Mouse (Mus musculus): ENCODE measurements at regions not wholly inside any gene's neighbourhood (a gene's known extent, or its start where the extent isn't known, plus 50 kb on each side); places are given as distances from the start of the nearest gene placed in this dataset.

GRCm38 (mm10) chr6:84514623-84515022 lies 79.1 kb downstream of the Cyp26b1 start:
- Histone ChIP-seq H3K27ac (no peak overlapping the region), H3K4me1 (no peaks in the 10 kb centered on the region), H3K9me3 (no peaks in the 10 kb centered on the region), H3K4me3 (no peak overlapping the region), H3K27me3 (ENCODE audit: poor library complexity, severe bottlenecking) (no peaks in the 10 kb centered on the region), H3K36me3 (replicated peaks) (no peaks in the 10 kb centered on the region)
- 61% methylated on average over 3 of the region's 3 CpGs for WGBS
- DNase-seq (ENCODE audit: extremely low spot score, low spot score), result no peak

GRCm38 (mm10) chr6:84508598-84508997 lies 85.1 kb downstream of the Cyp26b1 start:
- Histone ChIP-seq H3K4me3 (no peak overlapping the region), H3K36me3 (replicated peaks) (no peaks in the 10 kb centered on the region), H3K27ac (no peak overlapping the region), H3K9me3 (no peaks in the 10 kb centered on the region), H3K27me3 (ENCODE audit: poor library complexity, severe bottlenecking) (no peaks in the 10 kb centered on the region), H3K4me1 (0 out of 2 replicates have a peak, but pooled peaks cover 4% of the 10 kb centered on the region)
- no peak for DNase-seq (ENCODE audit: extremely low spot score, low spot score)
- 87% methylated on average over 3 of the region's 3 CpGs for WGBS

- no peak for DNase-seq (ENCODE audit: extremely low spot score, low spot score)
- Histone ChIP-seq H3K4me3 (no peak overlapping the region), H3K27me3 (ENCODE audit: poor library complexity, severe bottlenecking) (no peaks in the 10 kb centered on the region), H3K36me3 (replicated peaks) (no peaks in the 10 kb centered on the region), H3K9me3 (no peaks in the 10 kb centered on the region), H3K27ac (no peak overlapping the region), H3K4me1 (0 out of 2 replicates have a peak, but pooled peaks cover 4% of the 10 kb centered on the region)
- 40% methylated on average over 1 of the region's 1 CpGs for WGBS
Measured at GRCm38 (mm10) chr6:84506675-84507074, 87.0 kb downstream of the Cyp26b1 start.

- Histone ChIP-seq H3K9me3 (no peaks in the 10 kb centered on the region), H3K27ac (no peak overlapping the region), H3K27me3 (ENCODE audit: poor library complexity, severe bottlenecking) (no peaks in the 10 kb centered on the region), H3K36me3 (replicated peaks) (no peaks in the 10 kb centered on the region), H3K4me1 (peaks cover 8% of the 10 kb centered on the region; the same call in 1 of the 2 replicates), H3K4me3 (no peak overlapping the region)
- WGBS, result 46% methylated on average over 13 of the region's 13 CpGs
- no peak for DNase-seq (ENCODE audit: extremely low spot score, low spot score)
Measured at GRCm38 (mm10) chr6:84500255-84500886, 93.3 kb downstream of the Cyp26b1 start.

GRCm38 (mm10) chr6:84498076-84498475 lies 95.6 kb downstream of the Cyp26b1 start:
- Histone ChIP-seq H3K9me3 (no peaks in the 10 kb centered on the region), H3K36me3 (replicated peaks) (no peaks in the 10 kb centered on the region), H3K4me3 (no peak overlapping the region), H3K27ac (no peak overlapping the region), H3K27me3 (ENCODE audit: poor library complexity, severe bottlenecking) (no peaks in the 10 kb centered on the region), H3K4me1 (peaks cover 4% of the 10 kb centered on the region; the same call in 1 of the 2 replicates)
- WGBS, result 89% methylated on average over 9 of the region's 9 CpGs
- DNase-seq (ENCODE audit: extremely low spot score, low spot score), result no peak

- WGBS, result 88% methylated on average over 6 of the region's 6 CpGs
Measured at GRCm38 (mm10) chr6:84493676-84494075, 100.0 kb downstream of the Cyp26b1 start.

GRCm38 (mm10) chr6:84493169-84493568 lies 100.5 kb downstream of the Cyp26b1 start:
- no peak for DNase-seq (ENCODE audit: extremely low spot score, low spot score)
- Histone ChIP-seq H3K9me3 (no peaks in the 10 kb centered on the region), H3K4me1 (0 out of 2 replicates have a peak, but pooled peaks cover 4% of the 10 kb centered on the region), H3K27ac (no peak overlapping the region), H3K36me3 (replicated peaks) (no peaks in the 10 kb centered on the region), H3K4me3 (no peak overlapping the region), H3K27me3 (ENCODE audit: poor library complexity, severe bottlenecking) (no peaks in the 10 kb centered on the region)
- WGBS, result 90% methylated on average over 8 of the region's 8 CpGs

More at GRCm38 (mm10) chr6:84493676-84494075, 100.0 kb downstream of the Cyp26b1 start:
- H3K36me3 ChIP-seq (replicated peaks), result no peaks in the 10 kb centered on the region
- H3K4me3 ChIP-seq, result no peak overlapping the region
- no peaks in the 10 kb centered on the region for H3K4me1 ChIP-seq
- no peak for DNase-seq (ENCODE audit: extremely low spot score, low spot score)
- H3K27ac ChIP-seq, result no peak overlapping the region
- no peaks in the 10 kb centered on the region for H3K27me3 ChIP-seq (ENCODE audit: poor library complexity, severe bottlenecking)
- H3K9me3 ChIP-seq, result no peaks in the 10 kb centered on the region

GRCm38 (mm10) chr6:84492594-84492993 lies 101.1 kb downstream of the Cyp26b1 start:
- WGBS, result 92% methylated on average over 2 of the region's 2 CpGs

GRCm38 (mm10) chr6:84491106-84491505 lies 102.6 kb downstream of the Cyp26b1 start:
- no peak overlapping the region for H3K27ac ChIP-seq

More at GRCm38 (mm10) chr6:84492594-84492993, 101.1 kb downstream of the Cyp26b1 start:
- Histone ChIP-seq H3K36me3 (replicated peaks) (no peaks in the 10 kb centered on the region), H3K4me3 (no peak overlapping the region), H3K4me1 (0 out of 2 replicates have a peak, but pooled peaks cover 4% of the 10 kb centered on the region), H3K9me3 (no peaks in the 10 kb centered on the region), H3K27me3 (ENCODE audit: poor library complexity, severe bottlenecking) (no peaks in the 10 kb centered on the region), H3K27ac (no peak overlapping the region)
- DNase-seq (ENCODE audit: extremely low spot score, low spot score), result no peak

GRCm38 (mm10) chr6:84481205-84481604 lies 112.5 kb downstream of the Cyp26b1 start:
- no peak overlapping the region for H3K27ac ChIP-seq
- H3K4me1 ChIP-seq, result peaks cover 20% of the 10 kb centered on the region
- 50% methylated on average over 7 of the region's 7 CpGs for WGBS
- H3K36me3 ChIP-seq (replicated peaks), result no peaks in the 10 kb centered on the region
- no peak overlapping the region for H3K4me3 ChIP-seq
- H3K27me3 ChIP-seq (ENCODE audit: poor library complexity, severe bottlenecking), result no peaks in the 10 kb centered on the region
- H3K9me3 ChIP-seq, result no peaks in the 10 kb centered on the region
- no peak for DNase-seq (ENCODE audit: extremely low spot score, low spot score)

More at GRCm38 (mm10) chr6:84491106-84491505, 102.6 kb downstream of the Cyp26b1 start:
- Histone ChIP-seq H3K36me3 (replicated peaks) (no peaks in the 10 kb centered on the region), H3K27me3 (ENCODE audit: poor library complexity, severe bottlenecking) (no peaks in the 10 kb centered on the region), H3K9me3 (no peaks in the 10 kb centered on the region), H3K4me1 (0 out of 2 replicates have a peak, but pooled peaks cover 4% of the 10 kb centered on the region), H3K4me3 (no peak overlapping the region)
- 78% methylated on average over 5 of the region's 5 CpGs for WGBS
- no peak for DNase-seq (ENCODE audit: extremely low spot score, low spot score)

GRCm38 (mm10) chr6:84477072-84477471 lies 116.6 kb downstream of the Cyp26b1 start:
- Histone ChIP-seq H3K27me3 (ENCODE audit: poor library complexity, severe bottlenecking) (no peaks in the 10 kb centered on the region), H3K27ac (0 out of 2 replicates have a peak overlapping the region, but pooled peaks have one; percentile 4), H3K36me3 (replicated peaks) (no peaks in the 10 kb centered on the region), H3K9me3 (no peaks in the 10 kb centered on the region), H3K4me1 (peaks cover 20% of the 10 kb centered on the region), H3K4me3 (no peak overlapping the region)
- 33% methylated on average over 6 of the region's 6 CpGs for WGBS
- no peak for DNase-seq (ENCODE audit: extremely low spot score, low spot score)

GRCm38 (mm10) chr6:84476466-84476865 lies 117.2 kb downstream of the Cyp26b1 start:
- H3K9me3 ChIP-seq, result no peaks in the 10 kb centered on the region
- 72% methylated on average over 9 of the region's 9 CpGs for WGBS
- peak overlapping the region; percentile 68 for H3K27ac ChIP-seq
- H3K27me3 ChIP-seq (ENCODE audit: poor library complexity, severe bottlenecking), result no peaks in the 10 kb centered on the region
- peaks cover 19% of the 10 kb centered on the region for H3K4me1 ChIP-seq
- H3K36me3 ChIP-seq (replicated peaks), result no peaks in the 10 kb centered on the region
- H3K4me3 ChIP-seq, result no peak overlapping the region
- no peak for DNase-seq (ENCODE audit: extremely low spot score, low spot score)

GRCm38 (mm10) chr6:84474835-84475234 lies 118.9 kb downstream of the Cyp26b1 start:
- no peak for DNase-seq (ENCODE audit: extremely low spot score, low spot score)
- Histone ChIP-seq H3K27ac (no peak overlapping the region), H3K4me3 (no peak overlapping the region), H3K4me1 (peaks cover 13% of the 10 kb centered on the region), H3K36me3 (replicated peaks) (no peaks in the 10 kb centered on the region), H3K27me3 (ENCODE audit: poor library complexity, severe bottlenecking) (no peaks in the 10 kb centered on the region), H3K9me3 (no peaks in the 10 kb centered on the region)

Measured in forebrain, embryonic 10.5 days (tissue).